Mouse (Mus musculus): Measurements from ENCODE around the gene Nav1.
A peak's percentile ranks its signal among the peaks of the same experiment; 100 is the strongest.

The Nav1 gene

GRCm38 (mm10) chr1:135617344-135617743 lies 10.2 kb upstream of the Nav1 start:
- DNase-seq (ENCODE audit: low spot score in 2 of 2) = no peak

- DNase-seq (ENCODE audit: low spot score in 2 of 2) = peak; percentile 60 to 71
These were observed 8.9 kb upstream of the Nav1 start for GRCm38 (mm10) chr1:135615715-135616641.

GRCm38 (mm10) chr1:135609621-135610020 lies 2.5 kb upstream of the Nav1 start:
- no peak for DNase-seq (ENCODE audit: low spot score in 2 of 2)

- no peak for DNase-seq (ENCODE audit: low spot score in 2 of 2)
These were observed 610 bp downstream of the Nav1 start for GRCm38 (mm10) chr1:135606355-135607015.

GRCm38 (mm10) chr1:135605530-135605929 lies 1.6 kb downstream of the Nav1 start:
- DNase-seq (ENCODE audit: low spot score in 2 of 2) = no peak

GRCm38 (mm10) chr1:135604361-135605052 lies 2.6 kb downstream of the Nav1 start:
- no peak for DNase-seq (ENCODE audit: low spot score in 2 of 2)

GRCm38 (mm10) chr1:135603121-135603870 lies 3.8 kb downstream of the Nav1 start:
- DNase-seq (ENCODE audit: low spot score in 2 of 2) = no peak

GRCm38 (mm10) chr1:135600023-135601005 lies 6.8 kb downstream of the Nav1 start:
- DNase-seq (ENCODE audit: low spot score in 2 of 2) = no peak

GRCm38 (mm10) chr1:135598251-135598879 lies 8.7 kb downstream of the Nav1 start:
- no peak for DNase-seq (ENCODE audit: low spot score in 2 of 2)

- no peak for DNase-seq (ENCODE audit: low spot score in 2 of 2)
These were observed 12.7 kb downstream of the Nav1 start for GRCm38 (mm10) chr1:135594279-135594903.

GRCm38 (mm10) chr1:135593560-135594278 lies 13.4 kb downstream of the Nav1 start:
- DNase-seq (ENCODE audit: low spot score in 2 of 2) = no peak

- no peak for DNase-seq (ENCODE audit: low spot score in 2 of 2)
These were observed 16.3 kb downstream of the Nav1 start for GRCm38 (mm10) chr1:135590776-135591175.

- DNase-seq (ENCODE audit: low spot score in 2 of 2) = no peak
These were observed 18.1 kb downstream of the Nav1 start for GRCm38 (mm10) chr1:135588973-135589372.

- DNase-seq (ENCODE audit: low spot score in 2 of 2) = no peak
These were observed 20.2 kb downstream of the Nav1 start for GRCm38 (mm10) chr1:135586903-135587302.

GRCm38 (mm10) chr1:135585573-135585972 lies 21.5 kb downstream of the Nav1 start:
- peak; percentile 61 to 62 for DNase-seq (ENCODE audit: low spot score in 2 of 2)

GRCm38 (mm10) chr1:135584587-135585541 lies 22.2 kb downstream of the Nav1 start:
- peak; percentile 52 to 54 for DNase-seq (ENCODE audit: low spot score in 2 of 2)

GRCm38 (mm10) chr1:135583678-135584515 lies 23.2 kb downstream of the Nav1 start:
- no peak for DNase-seq (ENCODE audit: low spot score in 2 of 2)
